Mouse (Mus musculus): ENCODE measurements around the gene Kdsr. TPM values are rescaled to one million over a fixed set of nuclear protein-coding genes. Genes with fewer than 3 reads are reported as not detected.
"Not testable (repeated sequence)": the region's sequence is repeated elsewhere in the genome, so short reads cannot be mapped to it uniquely, and the experiment has no call there.

Gene Kdsr
- polyA plus RNA-seq, 1 experiment from 2014 or later: 31.8 TPM

GRCm38 (mm10) chr1:106735586-106735985 is 23.9 kb downstream of the Kdsr start:
- ATAC-seq (no peak), DNase-seq (ENCODE audit: low spot score) (peak; percentile 51)
- no peaks in the 10 kb centered on the region for H3K4me1 ChIP-seq (ENCODE audit: insufficient read depth, low read depth, low read length)
- no peaks in the 10 kb centered on the region for H3K27me3 ChIP-seq (replicated peaks; ENCODE audit: insufficient read depth, low read length)
- no peaks in the 10 kb centered on the region for H3K9me3 ChIP-seq (ENCODE audit: low read length)
- no peak overlapping the region for H3K4me3 ChIP-seq (ENCODE audit: low read depth, low read length)
- H3K4me2 ChIP-seq (replicated peaks; ENCODE audit: low read depth, low read length): no peak overlapping the region
- TF ChIP-seq EP300 (IDR thresholded peaks at IDR 0.05) (no peak), CTCF (IDR thresholded peaks at IDR 0.05) (peak; percentile 74)
- 64% methylated on average over 2 of the region's 2 CpGs for WGBS
- H3K36me3 ChIP-seq (ENCODE audit: insufficient read depth, low read length): peaks cover 3% of the 10 kb centered on the region; the same call in 1 of the 2 replicates
- no peak overlapping the region for H3K9ac ChIP-seq (replicated peaks; ENCODE audit: low read depth)
- no peak overlapping the region for H3K27ac ChIP-seq (ENCODE audit: low read length)

DNA sequence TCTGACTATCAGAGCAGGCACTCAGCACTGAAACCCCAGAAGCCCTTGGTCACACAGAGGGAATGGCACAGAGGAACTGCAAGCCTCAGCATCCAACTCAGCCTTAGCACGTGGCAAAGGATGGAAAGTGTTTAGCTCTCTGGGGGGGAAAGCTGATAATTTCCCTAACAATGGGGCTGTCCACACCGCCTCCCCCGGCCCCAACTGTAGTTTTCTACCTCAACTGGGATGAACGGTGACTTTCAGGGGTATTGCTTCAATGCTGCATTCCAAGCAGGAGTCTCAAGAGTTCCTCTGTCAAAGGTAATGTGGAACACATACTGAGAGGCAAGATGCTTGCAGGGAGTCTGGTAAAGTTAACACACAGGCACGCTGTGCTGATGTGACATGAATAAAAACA is 37.5 kb downstream of the Kdsr start:
- WGBS: 58% methylated on average over 5 of the region's 5 CpGs
- no peak for ATAC-seq

DNA sequence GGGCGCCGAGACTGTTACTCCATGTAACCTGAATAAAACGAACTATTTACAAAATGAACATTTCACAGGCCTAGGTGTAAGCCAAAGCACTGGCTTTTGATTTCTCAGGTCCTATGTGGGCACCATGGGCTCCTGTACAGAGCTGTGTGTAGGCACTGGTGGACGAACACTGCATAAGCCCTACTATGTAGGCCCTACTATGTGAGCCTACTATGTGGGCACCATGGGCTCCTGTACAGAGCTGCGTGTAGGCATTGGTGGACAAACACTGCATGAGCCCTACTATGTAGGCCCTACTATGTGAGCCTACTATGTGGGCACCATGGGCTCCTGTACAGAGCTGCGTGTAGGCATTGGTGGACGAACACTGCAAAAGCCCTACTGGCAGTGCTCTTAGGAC is 41.8 kb downstream of the Kdsr start:
- H3K4me2 ChIP-seq (replicated peaks; ENCODE audit: low read depth, low read length); H3K27ac ChIP-seq (ENCODE audit: low read length); H3K9ac ChIP-seq (replicated peaks; ENCODE audit: low read depth); H3K36me3 ChIP-seq (ENCODE audit: insufficient read depth, low read length); H3K9me3 ChIP-seq (ENCODE audit: low read length); H3K4me3 ChIP-seq (ENCODE audit: low read depth, low read length); ATAC-seq; H3K4me1 ChIP-seq (ENCODE audit: insufficient read depth, low read depth, low read length); DNase-seq (ENCODE audit: low spot score); H3K27me3 ChIP-seq (replicated peaks; ENCODE audit: insufficient read depth, low read length): not testable (repeated sequence)
- WGBS: 60% methylated on average over 7 of the region's 7 CpGs

More for the DNA sequence above, 37.5 kb downstream of the Kdsr start:
- no peak overlapping the region for H3K27ac ChIP-seq (ENCODE audit: low read length)
- H3K9me3 ChIP-seq (ENCODE audit: low read length): no peaks in the 10 kb centered on the region
- H3K4me1 ChIP-seq (ENCODE audit: insufficient read depth, low read depth, low read length): no peaks in the 10 kb centered on the region
- no peaks in the 10 kb centered on the region for H3K27me3 ChIP-seq (replicated peaks; ENCODE audit: insufficient read depth, low read length)
- no peak overlapping the region for H3K9ac ChIP-seq (replicated peaks; ENCODE audit: low read depth)
- H3K4me2 ChIP-seq (replicated peaks; ENCODE audit: low read depth, low read length): no peak overlapping the region
- H3K4me3 ChIP-seq (ENCODE audit: low read depth, low read length): no peak overlapping the region
- DNase-seq (ENCODE audit: low spot score): no peak
- no peaks in the 10 kb centered on the region; the same call in 1 of the 2 replicates for H3K36me3 ChIP-seq (ENCODE audit: insufficient read depth, low read length)
- no peak for TF ChIP-seq CTCF (IDR thresholded peaks at IDR 0.05)
- no peak for TF ChIP-seq EP300 (IDR thresholded peaks at IDR 0.05)

DNA sequence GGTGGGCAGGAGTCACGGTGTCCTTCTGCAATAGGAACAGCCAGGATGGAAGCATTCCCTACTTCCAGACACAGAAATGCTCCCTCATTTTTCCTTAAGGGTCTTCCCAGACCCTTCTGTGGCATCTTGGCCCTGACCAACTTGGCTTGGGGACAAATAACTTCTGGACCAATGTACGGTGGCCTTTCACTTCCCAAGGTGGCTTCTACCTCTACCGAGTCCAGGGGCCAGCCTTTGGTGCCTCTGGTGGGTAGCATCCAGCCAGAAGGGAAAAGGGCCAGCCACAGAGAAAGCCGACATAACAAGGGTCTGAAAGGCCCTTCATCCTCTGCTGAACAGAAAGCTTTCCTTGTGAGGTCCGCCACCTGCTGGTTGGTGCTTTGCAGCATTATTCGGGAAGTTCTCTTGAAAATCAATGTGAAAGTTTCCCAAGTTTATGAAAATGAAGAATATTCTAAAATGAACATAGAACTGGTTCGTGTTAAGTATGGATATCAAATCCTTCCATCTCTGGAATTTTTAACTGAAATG is 42.4 kb downstream of the Kdsr start:
- no peaks in the 10 kb centered on the region for H3K36me3 ChIP-seq (ENCODE audit: insufficient read depth, low read length)
- H3K4me1 ChIP-seq (ENCODE audit: insufficient read depth, low read depth, low read length): no peaks in the 10 kb centered on the region
- H3K9me3 ChIP-seq (ENCODE audit: low read length): no peaks in the 10 kb centered on the region
- H3K27me3 ChIP-seq (replicated peaks; ENCODE audit: insufficient read depth, low read length): no peaks in the 10 kb centered on the region
- no peak for ATAC-seq
- no peak overlapping the region for H3K4me3 ChIP-seq (ENCODE audit: low read depth, low read length)
- no peak for TF ChIP-seq EP300 (IDR thresholded peaks at IDR 0.05)
- peak; percentile 89 for TF ChIP-seq CTCF (IDR thresholded peaks at IDR 0.05)
- DNase-seq (ENCODE audit: low spot score): peak; percentile 78
- no peak overlapping the region for H3K4me2 ChIP-seq (replicated peaks; ENCODE audit: low read depth, low read length)
- no peak overlapping the region for H3K9ac ChIP-seq (replicated peaks; ENCODE audit: low read depth)
- no peak overlapping the region for H3K27ac ChIP-seq (ENCODE audit: low read length)
- WGBS: 29% methylated on average over 7 of the region's 7 CpGs

DNA sequence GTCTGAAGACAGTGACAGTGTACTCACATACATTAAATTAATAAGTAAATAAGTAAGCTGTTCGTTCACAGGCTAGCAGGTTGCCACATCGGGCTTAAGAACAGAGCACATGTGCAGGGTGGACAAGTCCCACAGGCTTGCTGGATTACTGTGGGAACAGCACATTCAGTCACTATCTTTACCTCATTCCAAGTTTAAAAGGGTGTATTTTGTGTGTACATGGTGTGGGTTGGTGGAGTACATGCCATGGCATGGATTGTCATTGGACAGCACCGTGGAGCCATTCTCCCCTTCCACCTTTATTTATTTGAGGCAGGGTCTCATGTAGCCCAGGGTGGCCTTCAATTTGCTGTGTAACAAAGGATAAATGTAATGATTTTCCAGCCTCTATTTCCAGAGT is 43.4 kb downstream of the Kdsr start:
- no peaks in the 10 kb centered on the region for H3K9me3 ChIP-seq (ENCODE audit: low read length)
- DNase-seq (ENCODE audit: low spot score) (no peak), ATAC-seq (no peak)
- no peak overlapping the region for H3K27ac ChIP-seq (ENCODE audit: low read length)
- H3K4me2 ChIP-seq (replicated peaks; ENCODE audit: low read depth, low read length): no peak overlapping the region
- H3K27me3 ChIP-seq (replicated peaks; ENCODE audit: insufficient read depth, low read length): no peaks in the 10 kb centered on the region
- H3K4me1 ChIP-seq (ENCODE audit: insufficient read depth, low read depth, low read length): no peaks in the 10 kb centered on the region
- WGBS: 83% methylated on average over 3 of the region's 3 CpGs
- no peak for TF ChIP-seq EP300 (IDR thresholded peaks at IDR 0.05)
- TF ChIP-seq CTCF (IDR thresholded peaks at IDR 0.05): no peak
- no peak overlapping the region for H3K4me3 ChIP-seq (ENCODE audit: low read depth, low read length)
- no peaks in the 10 kb centered on the region for H3K36me3 ChIP-seq (ENCODE audit: insufficient read depth, low read length)
- H3K9ac ChIP-seq (replicated peaks; ENCODE audit: low read depth): no peak overlapping the region

DNA sequence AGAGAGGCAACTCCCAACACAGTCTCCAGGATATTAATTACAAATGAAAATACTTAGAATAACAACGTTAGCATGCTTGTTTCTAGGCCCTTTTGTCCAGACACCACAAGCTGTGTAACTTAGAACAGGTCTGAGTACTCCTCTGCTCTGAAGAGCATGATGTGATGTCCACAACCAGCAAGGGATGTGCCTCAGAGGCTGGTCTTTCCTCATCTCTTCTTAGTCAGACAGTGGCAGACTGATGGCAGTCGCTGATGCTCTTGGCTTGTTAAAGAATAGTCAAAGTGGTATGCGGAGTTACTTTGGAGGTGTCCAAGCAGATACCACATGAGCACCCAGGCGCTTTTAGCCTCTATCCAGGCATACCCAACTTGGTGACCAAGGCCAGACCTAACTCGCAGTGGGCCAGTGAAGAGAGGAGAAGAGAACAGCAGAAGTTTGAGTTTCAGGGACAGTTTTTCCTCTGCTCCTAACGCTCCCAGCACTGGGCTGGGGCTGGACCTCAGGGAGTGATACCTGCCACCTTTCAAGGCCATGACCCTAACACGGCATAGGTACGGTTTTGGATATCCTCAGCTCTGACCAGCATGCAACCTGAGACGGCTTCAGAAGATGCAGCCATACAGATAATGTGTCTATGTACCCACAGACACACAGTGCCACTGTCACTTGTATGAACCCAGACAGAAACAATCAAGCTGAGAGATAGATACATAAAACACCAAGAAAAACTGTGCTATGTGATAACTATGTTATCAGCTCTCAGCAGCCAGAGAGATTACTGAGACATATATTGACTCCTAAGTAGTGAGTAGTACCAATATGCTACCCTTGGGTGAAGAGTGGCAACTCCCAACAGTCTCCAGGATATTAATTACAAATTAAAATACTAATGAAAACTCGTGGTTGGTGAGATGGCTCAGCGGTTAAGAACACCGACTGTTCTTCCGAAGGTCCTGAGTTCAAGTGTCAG is 44.1 kb downstream of the Kdsr start:
- ATAC-seq (no peak), DNase-seq (ENCODE audit: low spot score) (no peak)
- H3K9me3 ChIP-seq (ENCODE audit: low read length): no peaks in the 10 kb centered on the region
- H3K27me3 ChIP-seq (replicated peaks; ENCODE audit: insufficient read depth, low read length): no peaks in the 10 kb centered on the region
- TF ChIP-seq EP300 (IDR thresholded peaks at IDR 0.05) (no peak), CTCF (IDR thresholded peaks at IDR 0.05) (no peak)
- H3K27ac ChIP-seq (ENCODE audit: low read length): no peak overlapping the region
- no peaks in the 10 kb centered on the region for H3K36me3 ChIP-seq (ENCODE audit: insufficient read depth, low read length)
- H3K4me2 ChIP-seq (replicated peaks; ENCODE audit: low read depth, low read length): no peak overlapping the region
- H3K4me3 ChIP-seq (ENCODE audit: low read depth, low read length): no peak overlapping the region
- no peak overlapping the region for H3K9ac ChIP-seq (replicated peaks; ENCODE audit: low read depth)
- WGBS: 87% methylated on average over 13 of the region's 13 CpGs
- no peaks in the 10 kb centered on the region for H3K4me1 ChIP-seq (ENCODE audit: insufficient read depth, low read depth, low read length)
